Mouse (Mus musculus) liver, postnatal 0 days (tissue): ENCODE data around the gene Vps13c.

Source experiments
- CTCF ChIP-seq: sonication (generic); IDR thresholded peaks from 2 replicates; pipeline ENCODE4 v1.5.1; 2016; ENCODE audit warnings: antibody characterized with exemption, low read depth
- EP300 ChIP-seq: IDR thresholded peaks from 2 replicates; pipeline ENCODE4 v1.6.1; 2016; ENCODE audit warnings: antibody characterized with exemption, low read depth, mild to moderate bottlenecking

DNA sequence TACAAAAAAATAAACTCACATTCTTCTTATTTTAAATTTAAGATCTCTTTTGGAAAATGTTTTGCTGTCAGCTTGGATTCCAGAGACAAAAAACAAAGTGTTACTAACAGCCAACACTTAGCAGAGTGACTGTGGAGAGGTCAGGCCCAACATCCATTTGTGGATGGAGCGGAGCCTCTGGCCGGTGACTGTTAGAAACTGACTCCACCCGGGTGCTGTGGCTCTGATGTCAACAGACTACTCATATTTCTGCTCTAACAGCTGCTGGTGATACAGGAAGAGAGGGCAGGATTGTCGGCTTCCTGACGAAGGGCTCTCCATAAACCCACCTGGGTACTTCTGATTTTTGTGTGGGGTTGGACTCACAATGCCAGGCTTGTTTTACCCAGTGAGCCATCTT, 17.1 kb upstream of the Vps13c start:
- TF ChIP-seq CTCF (no peak), EP300 (no peak)
